Mouse (Mus musculus) erythroblast, embryonic 14.5 days (primary cell): ENCODE data around the gene Cltc.

ENCODE experiments used
- GATA1 ChIP-seq: IDR thresholded peaks from 2 replicates; pipeline ENCODE4 v1.6.1; 2012; ENCODE audit warnings: low read length, inconsistent platforms, mixed read lengths
- TAL1 ChIP-seq: IDR thresholded peaks from 3 replicates; pipeline ENCODE4 v1.6.1; 2012; ENCODE audit warnings: low read length, inconsistent platforms, mixed read lengths

- no peak for TF ChIP-seq GATA1
- TF ChIP-seq TAL1 = no peak
These were observed 23.0 kb downstream of the Cltc start for GRCm38 (mm10) chr11:86734241-86734939.
